Mouse (Mus musculus): Measurements from ENCODE around the gene Dynlrb1. TPM values are rescaled to one million over a fixed set of nuclear protein-coding genes. Genes with fewer than 3 reads are reported as not detected.

Gene Dynlrb1
- 100 to 1,000 TPM; 260 to 401 (median 321) TPM for polyA plus RNA-seq (2017; shearing (Covaris generic))

DNA sequence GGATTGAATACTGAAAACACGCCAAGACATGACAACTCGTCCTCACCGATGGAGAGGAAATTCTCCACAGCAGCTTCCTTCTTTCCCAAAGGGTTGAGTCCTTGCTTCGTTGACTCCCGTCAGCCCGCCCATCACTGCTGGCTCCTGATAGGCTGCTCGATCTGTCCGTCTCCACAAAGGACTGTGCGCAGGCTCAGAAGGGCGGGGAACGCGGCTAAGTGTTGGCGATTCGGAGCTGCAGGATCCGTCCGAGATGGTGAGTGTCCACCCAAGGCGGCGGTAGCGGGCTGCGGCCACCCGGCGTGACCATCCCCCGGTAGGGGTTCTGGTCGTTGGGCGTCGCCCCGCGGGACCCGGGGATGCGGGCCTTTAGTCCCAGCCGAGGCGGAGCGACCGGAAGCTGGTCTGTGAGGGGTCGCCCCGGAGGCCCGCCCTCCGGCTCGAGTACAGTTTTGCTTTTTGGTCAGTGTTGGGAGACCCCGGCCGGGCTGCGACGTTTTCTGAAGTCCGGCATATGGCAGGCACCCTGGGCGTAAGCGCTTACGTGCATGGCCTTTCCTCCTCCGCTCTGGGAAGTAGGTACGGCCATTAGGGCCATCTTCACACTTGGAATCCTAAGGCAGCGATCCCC lies at the start of gene Dynlrb1:
Gene Dynlrb1, plus strand, starts transcription at position 172 of the 631 bp plus-strand sequence.
- peak; percentile 96 for ATAC-seq

DNA sequence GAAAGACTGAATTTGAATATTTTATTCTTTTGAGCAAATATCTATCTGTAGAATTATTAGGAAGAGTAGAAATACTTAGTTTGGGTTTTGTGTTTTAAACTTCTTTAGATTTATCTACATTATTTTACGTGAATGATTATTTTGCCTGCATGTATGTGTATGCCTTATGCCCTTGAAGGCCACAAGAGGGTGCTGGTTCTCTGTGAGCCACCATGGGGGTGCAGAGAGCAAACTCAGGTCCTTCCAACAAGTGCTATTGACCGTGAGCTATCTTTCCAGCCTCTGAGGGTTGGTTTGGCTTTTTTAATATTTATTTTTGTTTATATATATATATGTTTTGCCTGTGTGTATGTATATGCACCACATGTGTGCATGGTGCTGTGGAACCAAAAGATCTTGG lies 28.9 kb upstream of the Dynlrb1 start:
- peak; percentile 35 for ATAC-seq

GRCm38 (mm10) chr2:155223145-155223544 lies 13.2 kb upstream of the Dynlrb1 start:
- ATAC-seq = no peak

DNA sequence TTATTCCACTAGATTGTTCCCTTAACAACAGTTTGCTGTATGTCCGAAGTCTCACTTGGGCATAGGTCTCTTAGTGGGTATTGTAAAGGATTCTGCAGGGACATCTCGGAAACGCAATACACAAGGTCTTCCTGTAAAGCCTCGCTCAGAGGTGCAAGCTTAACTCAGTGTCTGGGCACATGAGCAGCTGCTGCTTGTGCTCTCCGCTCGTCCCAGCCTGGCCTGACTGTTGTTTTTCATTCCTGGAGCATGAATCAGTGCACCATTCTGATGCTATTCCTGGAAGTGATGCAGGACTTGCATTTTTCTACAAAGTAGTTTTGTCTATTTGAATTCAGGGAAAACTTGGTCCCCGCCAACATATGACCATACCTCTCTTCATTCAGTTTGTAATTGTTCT lies 11.6 kb upstream of the Dynlrb1 start:
- no peak for ATAC-seq

DNA sequence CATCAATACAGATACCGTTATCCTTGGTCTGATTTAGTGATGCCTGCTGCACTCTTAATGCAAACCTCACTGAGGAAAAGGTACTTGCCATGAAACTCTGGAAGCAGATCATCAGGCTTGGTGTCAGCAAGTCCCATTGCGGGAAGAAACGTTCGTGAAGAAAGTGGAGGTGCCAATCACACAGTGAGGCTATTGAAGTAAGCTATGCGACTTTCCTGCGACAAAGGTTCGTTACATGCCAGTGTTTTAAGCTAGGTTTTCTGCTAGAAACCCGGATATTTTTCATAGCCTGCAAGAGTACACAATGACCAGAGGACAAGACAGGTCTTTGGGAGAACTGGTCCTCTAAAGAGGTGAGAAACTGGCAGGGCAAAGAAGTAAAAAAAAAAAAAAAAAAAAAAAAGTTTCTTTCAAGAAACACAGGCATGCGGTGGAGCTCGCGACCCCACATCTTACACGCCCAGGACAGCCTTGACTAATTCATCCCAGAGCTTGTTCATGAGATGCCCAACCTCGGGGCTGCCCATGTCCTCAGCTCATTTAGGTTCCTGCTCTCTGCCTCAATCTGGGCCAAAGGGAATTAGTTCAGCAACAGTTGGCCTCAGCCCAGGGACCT lies 479 bp upstream of the Dynlrb1 start:
- ATAC-seq = peak; percentile 46

DNA sequence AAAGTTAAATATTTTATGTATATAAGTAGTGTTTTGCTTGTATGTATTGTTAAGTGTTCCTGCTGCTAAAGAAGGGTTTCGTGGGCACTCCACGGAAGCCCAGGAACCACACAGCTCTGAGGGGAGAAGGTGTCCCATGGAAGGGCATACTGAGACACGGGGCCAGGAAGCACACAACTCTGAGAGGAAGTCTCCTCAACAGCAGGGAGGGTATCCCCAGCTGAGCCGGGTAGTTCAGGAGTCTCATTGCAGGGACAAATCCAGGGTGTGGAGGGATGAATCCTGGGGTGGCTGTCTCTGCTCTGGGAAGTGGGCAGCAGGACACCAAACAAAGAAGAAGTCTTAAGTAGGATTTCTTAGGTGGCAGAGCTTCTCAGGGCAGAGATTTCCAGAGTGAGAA lies 943 bp downstream of the Dynlrb1 start:
- ATAC-seq = peak; percentile 20

DNA sequence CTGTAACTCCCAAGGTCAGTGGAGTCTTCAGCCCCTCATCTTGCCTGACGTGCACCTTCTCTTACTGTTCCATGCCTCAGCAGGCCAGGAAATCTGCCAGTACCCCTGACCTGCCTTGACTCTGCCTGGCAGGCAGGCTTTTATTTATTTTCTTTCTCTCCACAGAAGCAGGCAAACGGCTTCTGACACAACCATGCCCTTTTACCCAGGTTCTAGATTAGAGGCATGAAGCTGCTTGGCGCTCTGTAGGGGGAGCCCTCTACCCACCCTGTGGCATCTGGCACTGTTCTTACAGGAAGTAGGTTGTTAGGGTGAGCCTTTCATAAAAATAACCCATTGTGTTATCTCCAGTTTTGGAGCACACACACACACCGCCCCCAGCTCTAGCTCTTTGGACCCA lies 4.6 kb downstream of the Dynlrb1 start:
- no peak for ATAC-seq

- no peak for ATAC-seq
These were observed 6.0 kb downstream of the Dynlrb1 start for GRCm38 (mm10) chr2:155242296-155242855.

GRCm38 (mm10) chr2:155246231-155246630 lies 9.9 kb downstream of the Dynlrb1 start:
- ATAC-seq = no peak

DNA sequence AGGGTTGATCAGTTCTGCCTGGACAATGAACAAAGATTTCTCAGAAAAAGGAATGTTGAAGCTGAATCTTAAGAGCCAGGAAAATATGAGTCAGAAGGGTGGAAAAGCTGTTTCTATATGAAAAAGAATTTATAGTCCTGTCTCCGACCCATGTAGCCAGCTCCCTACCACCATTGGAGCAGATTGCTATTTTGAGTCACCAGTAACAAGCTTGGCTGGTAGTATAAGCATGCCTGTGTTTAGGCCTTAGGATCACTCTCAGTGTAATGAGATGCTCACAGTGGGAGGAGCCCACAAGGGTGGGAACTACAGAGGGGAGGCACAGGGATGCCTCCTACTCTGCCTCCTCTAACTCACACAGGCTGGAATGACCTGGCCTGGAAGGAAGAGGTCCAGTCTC lies 11.9 kb downstream of the Dynlrb1 start:
- no peak for ATAC-seq

DNA sequence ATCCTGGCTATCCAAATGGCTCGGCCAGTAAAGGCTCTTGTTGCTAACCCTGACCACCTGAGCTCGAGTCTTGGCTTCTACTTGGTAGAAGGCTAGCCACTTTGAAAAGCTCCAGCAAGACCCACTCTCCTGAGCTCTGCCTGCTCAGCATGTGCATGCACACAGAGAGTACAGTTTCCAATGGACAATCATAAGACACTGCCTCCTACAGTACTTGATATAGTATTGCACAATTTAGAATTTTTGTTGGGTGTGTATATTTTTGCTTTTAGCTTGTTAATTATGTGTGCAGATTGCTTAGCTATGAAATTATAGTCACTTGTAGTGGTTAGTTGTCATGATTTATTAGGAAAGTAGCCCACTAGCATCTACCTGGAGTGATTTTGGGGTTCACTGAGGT lies 12.4 kb downstream of the Dynlrb1 start:
- ATAC-seq = no peak

DNA sequence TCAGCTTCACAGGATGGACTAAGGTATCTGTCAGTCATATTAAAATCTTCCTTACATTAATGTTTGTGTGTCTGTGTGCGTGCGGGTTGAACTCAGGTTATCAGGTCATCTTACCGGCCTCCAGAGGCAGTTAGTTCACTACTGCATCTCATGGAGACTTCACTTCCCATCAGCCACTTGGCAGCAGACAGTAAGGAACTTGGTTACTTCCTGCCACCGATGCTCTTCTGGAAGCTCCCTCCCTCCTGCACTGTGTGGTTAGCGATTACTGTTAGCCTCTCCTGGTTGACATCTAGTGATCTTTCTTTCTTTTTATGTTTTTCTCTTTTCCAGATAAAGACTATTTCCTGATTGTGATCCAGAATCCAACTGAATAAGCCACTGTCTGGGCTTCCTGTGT lies 13.3 kb downstream of the Dynlrb1 start:
- no peak for ATAC-seq

- ATAC-seq = no peak
These were observed 29.2 kb downstream of the Dynlrb1 start for GRCm38 (mm10) chr2:155265526-155265925.

GRCm38 (mm10) chr2:155266896-155267295 lies 30.6 kb downstream of the Dynlrb1 start:
- ATAC-seq = no peak

- ATAC-seq = no peak
These were observed 35.6 kb downstream of the Dynlrb1 start for GRCm38 (mm10) chr2:155271957-155272356.

DNA sequence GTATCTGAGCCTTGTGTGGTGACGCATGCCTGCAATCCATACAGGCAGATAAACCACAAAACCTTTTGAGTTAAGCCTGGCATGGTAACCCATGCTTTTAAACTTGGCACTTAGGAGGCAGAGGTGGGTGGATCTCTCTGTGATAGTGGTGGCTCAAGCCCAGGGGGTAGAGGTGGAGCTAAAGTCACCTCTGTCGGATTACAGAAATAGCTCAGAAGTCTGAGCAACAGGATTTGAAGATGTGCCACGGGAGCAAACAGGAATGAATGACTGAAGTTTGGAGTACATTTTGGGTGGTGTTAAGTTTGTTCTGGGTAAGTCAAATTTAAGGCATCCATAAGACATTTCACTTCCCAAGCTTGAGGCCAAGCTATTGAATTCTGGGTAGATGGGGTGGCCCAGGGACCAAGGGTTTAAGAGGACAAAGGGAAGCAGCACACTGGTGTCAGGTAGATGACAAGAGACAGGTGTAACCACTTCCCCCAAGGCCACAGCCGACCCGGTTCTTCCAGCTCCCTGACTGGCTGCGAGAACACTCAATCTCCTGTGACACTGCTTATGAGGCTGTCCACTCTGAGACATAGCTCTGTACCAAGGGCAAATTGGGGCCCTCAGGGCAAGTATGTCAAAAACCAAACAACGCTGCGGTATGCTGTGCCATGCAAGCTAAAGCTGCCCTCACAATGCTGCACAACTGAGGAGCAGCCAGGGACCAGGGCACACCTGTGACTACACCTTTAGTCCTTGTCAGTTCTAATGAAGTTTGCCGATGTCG lies 36.2 kb downstream of the Dynlrb1 start:
- ATAC-seq = no peak

DNA sequence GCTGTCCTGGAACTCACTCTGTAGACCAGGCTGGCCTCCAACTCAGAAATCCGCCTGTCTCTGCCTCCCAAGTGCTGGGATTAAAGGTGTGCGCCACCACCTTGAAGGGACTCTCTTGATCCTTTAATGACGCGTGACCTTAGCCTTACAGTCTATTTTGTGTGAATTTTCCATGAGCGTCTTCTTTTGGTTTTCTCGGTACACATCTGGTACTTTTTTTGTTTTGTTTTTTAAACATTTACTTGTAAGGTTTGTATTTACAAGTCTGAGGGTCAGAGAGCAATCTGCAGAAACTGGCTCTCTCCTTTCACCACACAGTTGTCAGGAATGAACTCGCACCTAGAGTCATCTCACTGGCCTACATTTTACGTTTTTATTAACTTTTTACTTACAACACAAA lies 37.3 kb downstream of the Dynlrb1 start:
- ATAC-seq = no peak

GRCm38 (mm10) chr2:155276195-155276594 lies 39.9 kb downstream of the Dynlrb1 start, which contains the start of gene Map1lc3a:
Gene Map1lc3a (plus strand): TSS chr2:155276297.
- ATAC-seq = peak; percentile 93

DNA sequence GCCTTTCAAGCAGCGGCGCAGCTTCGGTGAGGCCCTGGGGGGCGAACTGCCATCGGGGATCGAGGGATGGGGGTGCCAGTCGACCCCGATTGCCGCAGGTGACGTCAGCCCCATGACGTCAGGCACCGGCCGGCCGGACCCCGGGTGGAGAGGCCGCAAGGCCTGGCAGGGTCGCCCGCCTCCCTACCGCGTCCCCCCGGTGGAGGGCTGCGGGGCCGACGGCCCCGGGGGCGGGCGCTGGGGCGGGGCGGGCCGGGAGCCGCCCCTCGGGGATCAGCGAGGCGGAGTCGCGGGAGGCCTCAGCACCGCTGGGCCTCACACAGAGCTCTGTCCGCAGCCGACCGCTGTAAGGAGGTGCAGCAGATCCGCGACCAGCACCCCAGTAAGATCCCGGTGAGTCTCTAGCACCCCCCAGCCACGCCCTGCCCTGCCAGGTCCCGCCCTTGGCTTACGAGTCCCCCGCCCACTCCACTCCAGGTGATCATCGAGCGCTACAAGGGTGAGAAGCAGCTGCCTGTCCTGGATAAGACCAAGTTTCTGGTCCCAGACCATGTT lies 40.4 kb downstream of the Dynlrb1 start:
- peak; percentile 27 for ATAC-seq

DNA sequence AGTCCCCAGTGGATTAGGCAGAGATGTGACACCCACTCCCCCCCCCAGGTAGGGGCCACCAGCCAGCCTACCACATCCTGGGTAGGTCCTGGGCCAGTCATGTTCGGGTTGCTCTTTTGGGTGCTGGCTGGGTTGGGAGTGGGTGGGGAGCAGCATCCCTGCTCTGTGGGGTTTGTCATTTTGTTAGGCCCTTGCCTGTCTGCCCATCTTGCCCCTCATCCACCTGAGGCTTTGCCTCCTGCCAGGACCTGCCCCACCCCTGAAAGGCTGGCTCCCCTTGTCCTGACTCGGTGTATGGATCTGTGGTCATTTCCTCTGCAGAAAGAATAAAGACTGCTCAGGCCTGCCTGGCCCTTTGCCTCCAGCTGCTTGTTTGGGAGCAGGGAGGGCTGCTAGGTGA lies 41.4 kb downstream of the Dynlrb1 start:
- no peak for ATAC-seq

- no peak for ATAC-seq
These were observed 42.0 kb downstream of the Dynlrb1 start for GRCm38 (mm10) chr2:155278361-155278760.

DNA sequence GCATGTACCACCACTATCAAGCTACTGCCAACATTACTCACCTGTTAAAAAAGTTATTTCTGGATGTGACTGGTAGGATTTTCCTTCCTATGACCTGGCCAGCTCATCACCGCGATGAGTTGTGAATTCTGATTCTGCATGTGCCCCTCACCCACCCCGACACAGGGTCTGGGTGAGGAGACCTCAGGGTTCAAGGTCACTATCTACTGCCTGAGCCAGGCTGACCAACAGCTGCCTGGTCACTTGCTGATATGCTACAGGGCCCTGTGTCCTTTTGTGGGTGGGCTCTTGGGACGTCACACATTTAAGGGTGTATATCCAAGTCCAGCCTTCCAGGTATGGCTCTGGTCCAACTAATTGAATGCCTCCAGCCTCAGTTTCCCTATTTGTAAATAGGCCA lies 42.8 kb downstream of the Dynlrb1 start:
- ATAC-seq = no peak

DNA sequence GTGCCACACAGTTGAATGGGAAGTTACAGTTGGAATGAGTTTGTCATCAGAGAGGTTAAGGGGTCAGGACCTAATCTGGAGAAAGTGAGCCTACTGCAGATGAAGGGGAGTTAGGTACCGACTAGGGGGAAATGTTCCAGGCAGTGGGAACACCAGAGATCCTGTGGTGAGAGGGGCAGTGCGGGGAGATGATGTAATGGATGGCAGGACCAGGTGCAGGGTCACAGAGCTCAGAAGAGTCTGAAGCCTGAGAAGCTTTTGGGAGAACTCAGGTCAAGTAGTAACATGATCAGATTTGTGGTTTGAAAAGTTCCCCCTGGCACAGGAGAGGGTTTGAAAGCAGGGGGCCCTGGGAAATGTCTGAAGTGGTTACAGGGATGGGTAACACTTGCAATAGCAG lies 43.8 kb downstream of the Dynlrb1 start:
- ATAC-seq = no peak

Data from inflammation-experienced regulatory T-cells, adult 6 months (primary cell).